Mouse (Mus musculus) erythroblast, embryonic 14.5 days (primary cell): ENCODE measurements around the gene Mcoln2. TPM values are rescaled to one million over a fixed set of nuclear protein-coding genes. Genes with fewer than 3 reads are reported as not detected.

Experiments
- H3K27me3 ChIP-seq: 2 replicates; pipeline ENCODE4 v1.6.1; 2012; ENCODE audit warnings: inconsistent platforms; ENCODE audit not compliant: control insufficient read depth
- H3K36me3 ChIP-seq: 2 replicates; pipeline ENCODE4 v1.6.1; 2012; ENCODE audit warnings: mild to moderate bottlenecking, inconsistent platforms; ENCODE audit not compliant: control insufficient read depth
- H3K4me1 ChIP-seq: 2 replicates; pipeline ENCODE4 v1.6.1; 2012; ENCODE audit warnings: inconsistent platforms; ENCODE audit not compliant: control insufficient read depth
- H3K4me3 ChIP-seq: replicated peaks from 2 replicates; pipeline ENCODE3; 2012; ENCODE audit warnings: moderate library complexity, mild to moderate bottlenecking, inconsistent platforms
- H3K9me3 ChIP-seq: 2 replicates; pipeline ENCODE4 v1.6.1; 2012; ENCODE audit warnings: low read length, inconsistent platforms, mixed read lengths; ENCODE audit not compliant: control insufficient read depth
- GATA1 ChIP-seq: IDR thresholded peaks from 2 replicates; pipeline ENCODE4 v1.6.1; 2012; ENCODE audit warnings: low read length, inconsistent platforms, mixed read lengths
- TAL1 ChIP-seq: IDR thresholded peaks from 3 replicates; pipeline ENCODE4 v1.6.1; 2012; ENCODE audit warnings: low read length, inconsistent platforms, mixed read lengths
- polyA plus RNA-seq: library from polyadenylated mRNA; stranded (reverse); fragments of >175 nt; gene quantifications from 2 replicates; pipeline ENCODE4 v1.2.3, GENCODE M21; 2012

Gene Mcoln2
- polyA plus RNA-seq, 1 experiment = not detected

DNA sequence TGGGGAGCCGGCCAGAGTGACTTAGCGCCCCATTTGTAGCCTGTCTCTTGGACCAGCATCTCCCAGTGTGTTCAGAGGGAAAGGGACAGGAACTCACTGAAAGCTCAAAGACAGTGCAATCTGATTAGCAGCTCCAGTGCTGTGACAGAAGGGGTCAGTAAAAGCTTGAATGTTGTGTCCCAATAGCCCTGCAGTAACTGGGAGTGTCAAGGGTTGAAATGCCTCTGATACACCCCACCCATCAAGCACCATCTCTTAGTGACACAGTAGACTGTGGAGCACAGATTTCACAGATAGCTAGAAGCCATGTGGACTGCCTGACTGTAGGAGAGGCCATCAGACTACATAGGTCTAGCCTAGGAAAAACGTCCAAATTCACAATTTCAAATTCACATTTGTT lies 77.8 kb downstream of the Mcoln2 start:
- no peak for TF ChIP-seq GATA1
- Histone ChIP-seq H3K4me3 (no peak overlapping the region), H3K4me1 (no peaks in the 10 kb centered on the region), H3K27me3 (peaks cover 4% of the 10 kb centered on the region), H3K9me3 (no peaks in the 10 kb centered on the region), H3K36me3 (no peaks in the 10 kb centered on the region)

DNA sequence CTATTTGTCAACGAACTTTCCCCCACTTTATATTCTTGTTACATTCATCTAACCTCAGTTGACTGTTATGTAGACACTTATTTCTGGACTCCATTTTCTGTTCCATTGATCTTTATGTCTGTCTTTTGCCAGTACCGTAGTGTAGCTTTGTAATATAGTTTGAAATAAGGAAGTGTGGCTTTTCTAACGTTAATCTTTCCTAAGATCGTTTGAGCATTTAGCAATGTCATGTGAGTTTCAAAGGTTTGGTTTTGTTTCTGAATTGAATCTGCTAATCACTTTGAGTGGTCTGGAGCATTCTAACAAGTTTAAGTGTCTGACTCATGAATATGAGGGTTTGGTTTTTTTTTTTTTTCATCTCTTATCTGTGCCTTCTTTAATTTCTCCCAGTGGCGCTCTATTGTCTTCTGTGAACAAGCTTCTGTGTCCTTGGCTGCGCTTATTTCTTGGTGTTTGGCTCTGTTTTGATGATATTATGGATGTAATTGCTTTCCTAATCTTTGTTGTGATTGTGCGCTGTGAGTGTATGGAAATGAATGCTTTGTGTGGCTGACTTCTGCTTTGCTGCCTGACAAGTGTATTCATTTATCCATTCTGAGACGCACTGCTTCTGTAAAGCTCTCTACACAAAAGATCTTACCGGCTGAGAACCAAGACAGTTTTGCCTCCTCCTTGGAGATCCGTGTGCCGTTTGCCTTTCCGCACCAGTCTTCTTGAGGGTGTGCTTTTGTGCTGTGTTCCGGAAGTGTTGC lies 79.1 kb downstream of the Mcoln2 start:
- Histone ChIP-seq H3K27me3 (no peaks in the 10 kb centered on the region), H3K4me1 (no peaks in the 10 kb centered on the region), H3K36me3 (no peaks in the 10 kb centered on the region), H3K9me3 (no peaks in the 10 kb centered on the region), H3K4me3 (no peak overlapping the region)
- TF ChIP-seq TAL1 (no peak), GATA1 (no peak)

DNA sequence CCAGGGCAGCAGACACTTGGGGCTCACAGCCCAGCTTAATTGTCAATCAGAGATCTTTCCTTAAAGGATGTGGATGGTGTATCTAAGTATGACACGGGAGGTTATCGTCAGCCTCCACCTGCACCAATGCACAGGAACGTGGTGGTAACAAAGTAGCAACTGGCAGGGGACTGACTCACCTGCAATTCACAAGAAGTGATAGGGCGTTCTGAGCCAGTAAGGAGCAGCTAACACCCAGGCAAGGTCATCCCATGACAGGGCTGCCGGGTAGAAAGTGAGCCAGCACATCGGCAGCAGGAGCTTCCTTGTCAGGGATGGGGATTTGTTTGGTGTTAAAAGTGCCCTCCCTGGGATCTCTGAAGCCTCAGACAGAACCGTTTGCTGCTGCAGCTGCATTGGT lies 83.1 kb downstream of the Mcoln2 start:
- Histone ChIP-seq H3K9me3 (no peaks in the 10 kb centered on the region), H3K4me3 (no peak overlapping the region), H3K27me3 (no peaks in the 10 kb centered on the region), H3K36me3 (no peaks in the 10 kb centered on the region), H3K4me1 (no peaks in the 10 kb centered on the region)
- TF ChIP-seq GATA1 (no peak), TAL1 (no peak)

DNA sequence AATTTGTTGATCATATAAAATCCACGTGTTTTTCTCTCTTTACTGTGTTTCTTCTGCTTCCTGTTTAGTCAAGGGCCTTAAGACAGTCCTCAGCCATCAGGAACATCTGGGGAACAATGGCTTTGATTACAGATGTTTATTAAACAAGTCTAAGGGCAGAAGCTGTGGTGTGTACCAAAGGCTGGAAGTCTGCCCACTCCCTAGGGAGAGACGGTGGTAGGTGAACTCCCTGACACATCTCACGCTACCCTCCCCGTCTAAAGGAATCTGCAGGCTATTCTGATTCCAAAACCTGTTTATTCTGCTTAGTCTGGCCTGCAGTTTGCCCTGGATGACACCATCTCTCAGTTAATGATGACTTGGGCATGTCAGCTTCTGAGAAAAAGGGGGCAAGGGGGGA lies 84.1 kb downstream of the Mcoln2 start:
- no peaks in the 10 kb centered on the region for H3K4me1 ChIP-seq
- TF ChIP-seq TAL1 (no peak), GATA1 (no peak)
- H3K36me3 ChIP-seq = no peaks in the 10 kb centered on the region
- H3K4me3 ChIP-seq = no peak overlapping the region
- no peaks in the 10 kb centered on the region for H3K27me3 ChIP-seq
- no peaks in the 10 kb centered on the region for H3K9me3 ChIP-seq

DNA sequence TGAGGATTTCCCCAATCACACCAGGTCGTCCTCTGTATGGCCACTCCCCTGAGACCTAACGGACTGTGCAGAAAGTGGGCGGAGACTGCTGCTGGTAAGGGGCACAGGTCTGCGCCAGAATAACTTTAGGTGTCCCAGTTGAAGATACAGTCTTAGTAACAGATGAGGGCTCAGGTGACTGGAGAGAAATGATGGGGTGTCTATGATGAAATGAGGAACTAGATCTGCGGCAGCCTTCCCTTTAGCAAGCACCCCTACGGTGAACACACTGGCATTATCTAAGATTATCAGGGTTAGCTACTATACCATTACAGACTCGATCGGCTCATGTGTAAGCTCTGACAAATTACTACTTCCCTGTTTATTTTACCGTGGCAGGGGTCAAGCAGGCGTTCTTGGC lies 84.9 kb downstream of the Mcoln2 start:
- Histone ChIP-seq H3K4me1 (no peaks in the 10 kb centered on the region), H3K9me3 (no peaks in the 10 kb centered on the region), H3K4me3 (no peak overlapping the region), H3K27me3 (no peaks in the 10 kb centered on the region), H3K36me3 (no peaks in the 10 kb centered on the region)
- TF ChIP-seq GATA1 (no peak), TAL1 (no peak)

DNA sequence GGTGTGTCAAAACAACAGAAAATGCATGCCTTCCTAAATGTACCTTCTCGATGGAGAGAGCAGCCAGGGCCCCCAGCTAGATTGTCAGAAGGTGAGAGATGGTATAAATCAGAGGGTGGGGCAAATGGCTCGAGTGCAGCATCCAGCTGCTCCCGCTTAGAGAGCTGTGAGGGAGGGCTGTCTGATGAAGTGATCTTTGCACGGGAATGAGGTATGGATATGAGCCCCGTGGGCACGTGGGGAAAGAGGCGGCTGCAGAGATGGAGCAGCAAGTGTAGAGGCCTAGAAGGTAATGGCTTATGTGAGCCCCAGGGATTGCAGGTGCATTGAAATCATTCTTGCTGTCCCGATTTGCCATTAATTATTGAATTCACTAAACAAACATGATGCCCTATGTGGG lies 86.6 kb downstream of the Mcoln2 start:
- H3K4me3 ChIP-seq = no peak overlapping the region

DNA sequence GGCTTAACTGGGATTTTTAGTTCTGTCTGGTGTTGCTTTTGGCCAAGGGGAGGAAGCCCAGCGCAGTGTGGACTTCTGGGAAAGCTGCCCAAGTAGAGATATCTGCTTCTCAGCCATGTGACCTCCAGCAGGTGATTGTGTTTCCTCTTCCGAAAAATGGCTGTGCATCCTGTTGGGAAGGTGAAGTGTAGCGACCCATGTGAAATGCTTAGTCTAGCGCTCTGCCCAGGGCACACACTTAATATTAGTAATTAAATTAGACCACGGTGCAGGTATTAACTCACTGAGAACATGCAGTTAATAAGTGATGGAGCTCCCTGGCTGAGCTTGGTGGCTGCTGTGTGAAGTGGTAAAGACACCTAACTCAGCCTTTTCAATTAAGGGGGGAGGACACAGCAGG lies 88.0 kb downstream of the Mcoln2 start:
- no peaks in the 10 kb centered on the region for H3K27me3 ChIP-seq
- TF ChIP-seq GATA1 = no peak
- no peak for TF ChIP-seq TAL1

More for the DNA sequence above, 86.6 kb downstream of the Mcoln2 start:
- Histone ChIP-seq H3K9me3 (no peaks in the 10 kb centered on the region), H3K36me3 (no peaks in the 10 kb centered on the region), H3K4me1 (no peaks in the 10 kb centered on the region), H3K27me3 (no peaks in the 10 kb centered on the region)
- TF ChIP-seq GATA1 (no peak), TAL1 (no peak)

DNA sequence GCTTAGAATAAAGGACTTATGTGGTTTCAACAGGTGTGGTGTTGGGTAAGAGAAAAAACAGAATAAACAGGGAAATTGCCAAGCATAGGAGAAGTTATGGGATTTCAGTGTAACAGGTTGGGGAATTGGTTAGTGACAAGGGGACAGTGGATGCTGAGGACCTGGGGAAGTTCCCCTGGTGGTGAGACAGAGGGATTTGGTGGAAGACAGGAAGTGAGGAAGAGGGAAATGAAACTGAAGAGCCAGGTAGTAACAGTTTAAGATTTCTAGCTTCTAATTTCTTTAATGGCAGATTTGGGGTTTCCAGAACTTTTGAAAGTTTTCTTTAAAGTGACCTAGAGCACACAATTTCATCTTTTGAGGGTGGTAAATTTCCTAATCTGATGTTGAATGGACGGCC lies 95.0 kb downstream of the Mcoln2 start:
- Histone ChIP-seq H3K4me3 (no peak overlapping the region), H3K36me3 (no peaks in the 10 kb centered on the region), H3K4me1 (no peaks in the 10 kb centered on the region), H3K27me3 (no peaks in the 10 kb centered on the region), H3K9me3 (no peaks in the 10 kb centered on the region; the same call in 1 of the 2 replicates)
- TF ChIP-seq GATA1 (no peak), TAL1 (no peak)

More for the DNA sequence above, 88.0 kb downstream of the Mcoln2 start:
- no peaks in the 10 kb centered on the region for H3K4me1 ChIP-seq
- no peaks in the 10 kb centered on the region; the same call in 1 of the 2 replicates for H3K9me3 ChIP-seq
- H3K4me3 ChIP-seq = no peak overlapping the region
- H3K36me3 ChIP-seq = no peaks in the 10 kb centered on the region

Other genes starting within 250 kb of the Mcoln2 start
- 1.1 and 1.2 TPM in 2 replicates for gene Bcl10, start 227.0 kb upstream of the Mcoln2 start, polyA plus RNA-seq
- gene 2410004B18Rik, start 211.8 kb upstream of the Mcoln2 start, polyA plus RNA-seq = 2.8 and 3.2 TPM in 2 replicates
- gene Syde2, start 162.0 kb upstream of the Mcoln2 start, polyA plus RNA-seq = not detected in 2 replicates
- gene Wdr63, start 41.7 kb upstream of the Mcoln2 start, polyA plus RNA-seq = not detected in 2 replicates
- not detected in 2 replicates for gene Mcoln3, start 32.4 kb upstream of the Mcoln2 start, polyA plus RNA-seq
- gene Lpar3, start 71.1 kb downstream of the Mcoln2 start, polyA plus RNA-seq = 0.01 TPM in 1 of 2 replicates, not detected in the other